Mouse (Mus musculus) telencephalon, adult 2 months (tissue): ENCODE data around the gene Gm7145.
"Not testable (repeated sequence)": the region's sequence is repeated elsewhere in the genome, so short reads cannot be mapped to it uniquely, and the experiment has no call there.

Experiments used
- DNase-seq: peaks from one replicate; pipeline ENCODE4 v3.0.0-alpha.2; 2011; ENCODE audit warnings: low read depth, low spot score

Gene Gm7145

DNA sequence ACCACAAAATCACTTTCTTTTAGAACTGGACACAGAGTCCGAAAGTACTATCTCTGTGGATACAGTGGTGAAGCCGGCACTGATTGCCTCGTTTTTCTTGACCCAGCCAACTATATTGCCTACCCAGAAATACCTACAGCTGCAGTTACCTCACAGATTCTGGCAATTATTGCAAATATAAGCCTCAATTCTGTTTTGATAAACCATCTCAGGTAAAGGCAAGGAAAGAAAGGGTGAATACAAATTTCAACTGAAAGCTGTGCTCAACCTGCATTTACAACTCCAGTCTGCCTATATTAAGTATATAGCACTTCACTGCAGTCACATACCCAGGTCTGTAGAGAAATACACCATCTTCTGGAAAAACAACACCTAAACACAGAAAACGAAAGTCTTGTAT lies at the start of gene Gm7145:
Gm7145 (plus strand) TSS at position 301 of the 400 bp plus-strand sequence.
- DNase-seq = no peak

GRCm38 (mm10) chr1:117927715-117928114 lies 38.0 kb upstream of the Gm7145 start, which contains the start of gene Gm28168:
Gene Gm28168, plus strand, starts transcription at chr1:117928015.
- not testable (repeated sequence) for DNase-seq

DNA sequence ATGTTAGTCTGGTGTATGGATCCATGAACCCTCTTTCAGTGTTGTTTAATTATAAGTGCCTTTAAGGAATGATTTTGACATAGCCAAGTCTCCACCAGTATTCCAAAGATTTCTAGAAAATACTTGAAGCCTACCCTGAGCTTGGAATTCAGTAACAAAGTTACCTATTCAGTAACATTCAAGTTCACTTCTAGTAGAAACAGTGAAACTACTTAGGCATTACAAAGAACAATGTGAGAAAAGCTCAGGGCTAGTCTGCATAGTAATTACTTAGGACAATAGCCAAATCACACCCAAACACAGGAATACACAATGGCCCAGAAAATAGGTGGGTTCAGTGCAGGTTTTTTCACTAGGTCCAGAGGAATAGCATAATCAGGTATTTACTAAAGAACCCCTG lies 38.1 kb downstream of the Gm7145 start:
- not testable (repeated sequence) for DNase-seq

DNA sequence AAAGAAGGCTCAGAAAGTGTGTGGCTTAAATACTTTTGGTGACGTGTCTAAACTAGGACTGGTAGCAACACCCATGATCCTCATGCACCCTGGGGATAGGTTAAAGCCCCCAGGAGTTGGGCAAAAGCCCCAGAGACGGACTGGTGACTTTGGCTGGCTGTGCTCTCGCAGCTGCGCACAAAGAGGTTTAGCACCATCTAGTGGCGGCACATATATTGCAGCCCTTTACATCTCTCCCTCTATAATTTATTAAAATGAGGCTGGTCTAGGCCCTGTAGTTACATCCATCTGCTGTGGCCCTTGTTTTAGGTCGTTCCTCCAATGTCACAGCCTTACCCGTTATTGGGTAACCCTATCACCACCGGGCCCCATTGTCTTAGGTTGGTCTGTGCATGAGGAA lies 47.0 kb downstream of the Gm7145 start:
- DNase-seq = not testable (repeated sequence)
